Comparison of ENCODE assay signal across 8 mouse cellular contexts in genomic region chr2:103565732-103566422, GRCm38 (mm10). TPM values are rescaled to one million over a fixed set of nuclear protein-coding genes. Genes with fewer than 3 reads are reported as not detected.
DNase-seq lines count a peak whose midpoint lies in the region; ATAC-seq lines count a peak whose summit lies in the region.

Abtb2 (plus strand) TSS chr2:103566310.

- H3K27me3 ChIP-seq in intestine, embryonic 15.5 days (replicated peaks) = 0 out of 2 replicates have a peak, but pooled peaks cover 2% of the 10 kb centered on the region

- peak within 1 kb of the TSS; percentile 88 for H3K27ac ChIP-seq in intestine, embryonic 15.5 days

- H3K4me2 ChIP-seq in intestine, embryonic 15.5 days (replicated peaks) = peak within 1 kb of the TSS; percentile 99

- H3K9ac ChIP-seq in intestine, embryonic 15.5 days = peak within 1 kb of the TSS; percentile 64

- WGBS in intestine, embryonic 15.5 days = under 1% methylated on average over 34 of the region's 34 CpGs

- ATAC-seq in intestine, embryonic 15.5 days = peak; percentile 97
- ATAC-seq in megakaryocyte-erythroid progenitor cell, adult 5-6 weeks (replicated peaks; ENCODE audit: low FRiP score, low TSS enrichment, poor library complexity, severe bottlenecking) = peak; percentile 97

- no peaks in the 10 kb centered on the region for H3K36me3 ChIP-seq in intestine, embryonic 15.5 days

- no peaks in the 10 kb centered on the region for H3K9me3 ChIP-seq in intestine, embryonic 15.5 days

- H3K4me3 ChIP-seq in intestine, embryonic 15.5 days (replicated peaks) = peak within 1 kb of the TSS; percentile 66

- DNase-seq in adrenal gland, adult 2 months = peak; percentile 97
- DNase-seq in embryo, embryonic 11 days = peak; percentile 98
- DNase-seq in gastrocnemius, postnatal 25 days = peak; percentile 92
- peak; percentile 87 to 92 for DNase-seq in left cerebral cortex, postnatal 14 days (ENCODE audit: low spot score in 2 of 2)
- DNase-seq in right cerebral cortex, postnatal 14 days = peak; percentile 86
- DNase-seq in urinary bladder, postnatal 25 days (ENCODE audit: low spot score) = peak; percentile 80

- intact Hi-C loops in left cerebral cortex, postnatal 14 days (cut with DNase I) = loop anchor here (2.0 to 5.0 kb wide), 2 partner anchors 76 to 153 kb away; no protein-coding TSS in a partner anchor

- H3K4me1 ChIP-seq in intestine, embryonic 15.5 days (replicated peaks) = peaks cover 21% of the 10 kb centered on the region

RNA-seq across cellular contexts. Expression of gene Abtb2, which starts in this region (rescaled TPM):
- 10 to 100 TPM in 1 of 2 experiments, 1 to 10 TPM in 1; 6.3 to 36.7 TPM for total RNA-seq in adrenal gland, adult 2 months (2021)
- 46.1 and 72.3 TPM in 2 replicates for polyA plus RNA-seq in adrenal gland, adult 2 months (2012; rRNA removed)
- 1 to 10 TPM; 7.5 to 9.2 TPM for total RNA-seq in gastrocnemius, postnatal 25 days (2021)
- polyA plus RNA-seq in intestine, embryonic 15.5 days (2015; fragmentation: Nextera tagmentation; extraction: Ambion mirVana) = 4.5 and 4.8 TPM in 2 replicates
- total RNA-seq in left cerebral cortex, postnatal 14 days (2021) = 10 to 100 TPM; 13.4 to 13.7 TPM
- 0.57 and 1.4 TPM in 2 replicates for total RNA-seq in megakaryocyte-erythroid progenitor cell, adult 5-6 weeks (2014; fragmentation: Nextera tagmentation)
- total RNA-seq in megakaryocyte-erythroid progenitor cell, adult 5-6 weeks (2017) = 0.42 and 0.99 TPM in 2 replicates

Comparison
In these comparisons a context has a peak if more than half of its experiments do, and no peak if none do; other contexts are left out.
1. Peak in every context shown above with its lines: DNase-seq, ATAC-seq, H3K4me3 ChIP-seq and H3K27ac ChIP-seq.